Mouse (Mus musculus) testis, adult 2 months (tissue): ENCODE measurements around the gene Fam3b. TPM values are rescaled to one million over a fixed set of nuclear protein-coding genes. Genes with fewer than 3 reads are reported as not detected.
A peak's percentile ranks its signal among the peaks of the same experiment; 100 is the strongest.

ENCODE experiments used
- H3K27ac ChIP-seq: fragments of 200-500 bp; 2 replicates; pipeline ENCODE4 v1.5.1; 2012; ENCODE audit warnings: low read depth, low read length; ENCODE audit not compliant: control insufficient read depth, insufficient read depth
- H3K27me3 ChIP-seq: fragments of 200-500 bp; 2 replicates; pipeline ENCODE4 v1.6.1; 2012; ENCODE audit warnings: mild to moderate bottlenecking, low read length, moderate library complexity; ENCODE audit not compliant: control insufficient read depth, insufficient read depth
- H3K36me3 ChIP-seq: fragments of 200-500 bp; 2 replicates; pipeline ENCODE4 v1.6.1; 2012; ENCODE audit warnings: mild to moderate bottlenecking, low read length; ENCODE audit not compliant: control insufficient read depth, insufficient read depth
- H3K4me1 ChIP-seq: fragments of 200-500 bp; 2 replicates; pipeline ENCODE4 v1.6.1; 2012; ENCODE audit warnings: low read length; ENCODE audit not compliant: control insufficient read depth, insufficient read depth
- H3K4me3 ChIP-seq: fragments of 200-500 bp; 2 replicates; pipeline ENCODE4 v1.5.1; 2012; ENCODE audit warnings: low read depth, mild to moderate bottlenecking, low read length, moderate library complexity, mixed read lengths; ENCODE audit not compliant: control insufficient read depth
- CTCF ChIP-seq: fragments of 200-500 bp; IDR thresholded peaks from 2 replicates; pipeline ENCODE4 v1.5.1; 2012; ENCODE audit warnings: low read depth, mild to moderate bottlenecking, inconsistent platforms, low read length, moderate library complexity; ENCODE audit not compliant: control insufficient read depth, insufficient read depth, insufficient replicate concordance
- POLR2A ChIP-seq: fragments of 200-500 bp; IDR thresholded peaks from 2 replicates; pipeline ENCODE4 v1.6.1; 2012; ENCODE audit warnings: low read depth, mild to moderate bottlenecking, inconsistent platforms, low read length, moderate library complexity; ENCODE audit not compliant: control insufficient read depth
- polyA plus RNA-seq: library from polyadenylated mRNA; depleted of rRNA; stranded (reverse); fragments of >200 nt; gene quantifications from 2 replicates; pipeline ENCODE4 v1.2.3, GENCODE M21; 2012; rRNA removed

The Fam3b gene
- 43.5 and 47.0 TPM in 2 replicates for polyA plus RNA-seq

- H3K27me3 ChIP-seq = no peaks in the 10 kb centered on the region
- H3K4me3 ChIP-seq = peak within 1 kb of the TSS; percentile 59
- no peaks in the 10 kb centered on the region for H3K4me1 ChIP-seq
- no peak within 1 kb of the TSS for H3K27ac ChIP-seq
- no peak for TF ChIP-seq POLR2A
- no peaks in the 10 kb centered on the region for H3K36me3 ChIP-seq
These were observed at the start of gene Fam3b for GRCm38 (mm10) chr16:97514099-97514940. Fam3b (minus strand) TSS chr16:97514816.

- H3K27me3 ChIP-seq = no peaks in the 10 kb centered on the region
- H3K4me1 ChIP-seq = no peaks in the 10 kb centered on the region
- H3K4me3 ChIP-seq = no peak overlapping the region; the same call in 1 of the 2 replicates
- H3K36me3 ChIP-seq = no peaks in the 10 kb centered on the region
- no peak overlapping the region for H3K27ac ChIP-seq
- no peak for TF ChIP-seq POLR2A
- no peak for TF ChIP-seq CTCF
These were observed 29.7 kb upstream of the Fam3b start for GRCm38 (mm10) chr16:97544340-97544739.

- Histone ChIP-seq H3K4me3 (no peak overlapping the region), H3K27ac (no peak overlapping the region), H3K36me3 (no peaks in the 10 kb centered on the region), H3K27me3 (no peaks in the 10 kb centered on the region), H3K4me1 (peaks cover 5% of the 10 kb centered on the region; the same call in 1 of the 2 replicates)
- TF ChIP-seq CTCF (no peak), POLR2A (no peak)
These were observed 22.2 kb upstream of the Fam3b start for GRCm38 (mm10) chr16:97536859-97537258.

GRCm38 (mm10) chr16:97535808-97536413 is 21.3 kb upstream of the Fam3b start:
- Histone ChIP-seq H3K4me1 (peaks cover 5% of the 10 kb centered on the region; the same call in 1 of the 2 replicates), H3K36me3 (no peaks in the 10 kb centered on the region), H3K27me3 (no peaks in the 10 kb centered on the region), H3K27ac (peak overlapping the region; percentile 81), H3K4me3 (peak overlapping the region; percentile 19; the same call in 1 of the 2 replicates)
- TF ChIP-seq POLR2A = no peak
- TF ChIP-seq CTCF = no peak

- TF ChIP-seq CTCF = no peak
- peak overlapping the region; percentile 81 for H3K27ac ChIP-seq
- H3K4me3 ChIP-seq = peak overlapping the region; percentile 36
- H3K27me3 ChIP-seq = no peaks in the 10 kb centered on the region
- H3K4me1 ChIP-seq = peaks cover 5% of the 10 kb centered on the region; the same call in 1 of the 2 replicates
- H3K36me3 ChIP-seq = no peaks in the 10 kb centered on the region
These were observed 20.4 kb upstream of the Fam3b start for GRCm38 (mm10) chr16:97534876-97535461.

- H3K4me3 ChIP-seq = no peak overlapping the region
- H3K27ac ChIP-seq = peak overlapping the region; percentile 81
- no peaks in the 10 kb centered on the region for H3K36me3 ChIP-seq
- peaks cover 5% of the 10 kb centered on the region; the same call in 1 of the 2 replicates for H3K4me1 ChIP-seq
- no peak for TF ChIP-seq POLR2A
- no peak for TF ChIP-seq CTCF
- no peaks in the 10 kb centered on the region for H3K27me3 ChIP-seq
These were observed 19.8 kb upstream of the Fam3b start for GRCm38 (mm10) chr16:97534448-97534847.

GRCm38 (mm10) chr16:97533751-97534150 is 19.1 kb upstream of the Fam3b start:
- Histone ChIP-seq H3K4me1 (peaks cover 5% of the 10 kb centered on the region; the same call in 1 of the 2 replicates), H3K36me3 (no peaks in the 10 kb centered on the region), H3K27me3 (no peaks in the 10 kb centered on the region), H3K27ac (no peak overlapping the region), H3K4me3 (no peak overlapping the region)
- TF ChIP-seq CTCF (no peak), POLR2A (no peak)
